Mouse (Mus musculus): ENCODE measurements around the gene Gsn. TPM values are rescaled to one million over a fixed set of nuclear protein-coding genes. Genes with fewer than 3 reads are reported as not detected.

The Gsn gene
- 8.9 and 9.7 TPM in 2 replicates for total RNA-seq (2017)

DNA sequence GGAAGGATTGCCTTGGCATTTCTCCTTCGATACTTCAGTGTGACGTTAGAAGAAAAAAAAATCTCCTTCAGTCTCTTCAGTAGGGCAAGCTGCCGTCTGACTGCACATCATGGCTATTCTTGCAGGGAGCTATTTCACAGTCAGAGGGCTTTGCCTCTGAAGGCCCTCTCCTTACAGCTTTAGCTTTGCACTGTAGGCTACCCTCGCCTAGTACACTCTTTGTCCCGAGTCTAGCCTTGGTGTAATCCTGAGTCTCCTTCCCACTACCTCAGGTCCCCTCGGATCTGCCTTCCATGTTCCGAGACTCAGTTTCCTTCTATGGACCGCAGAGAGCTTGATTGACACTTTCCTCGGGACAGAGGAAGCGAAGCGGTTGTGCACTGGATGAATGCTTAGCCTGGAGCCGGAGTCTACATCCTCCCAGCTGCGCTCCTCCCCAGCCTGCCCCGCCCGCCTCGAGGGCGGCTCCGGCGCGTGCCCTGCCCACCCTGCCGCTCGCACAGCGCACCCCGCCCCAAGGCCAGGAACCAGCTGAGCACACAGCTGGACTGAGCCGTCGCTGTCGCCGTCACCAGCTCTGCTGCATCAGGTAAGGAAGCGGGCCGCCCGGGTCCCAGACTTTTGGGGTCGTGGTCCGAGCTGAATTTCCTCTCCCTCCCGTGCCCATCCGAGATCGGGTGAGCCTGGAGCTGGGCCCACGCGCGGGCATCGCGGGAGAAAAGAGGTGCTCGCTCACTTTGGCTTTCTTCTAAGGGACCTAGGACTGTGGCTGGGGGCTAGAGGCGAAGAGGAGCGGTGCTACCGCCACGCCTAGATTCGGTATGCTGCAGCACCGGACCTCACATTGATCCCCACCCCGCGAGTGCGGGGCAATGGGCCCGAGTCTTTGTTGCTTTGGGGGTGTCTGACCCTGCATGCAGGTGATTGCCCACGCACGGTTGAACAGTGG lies at the start of gene Gsn:
Gene Gsn, plus strand, starts transcription at position 496 of the 949 bp plus-strand sequence.
- peak; percentile 80 for ATAC-seq (replicated peaks; ENCODE audit: low read depth, poor library complexity, severe bottlenecking)

- ATAC-seq (replicated peaks; ENCODE audit: low read depth, poor library complexity, severe bottlenecking) = no peak
Measured at GRCm38 (mm10) chr2:35206761-35207160, 49.4 kb upstream of the Gsn start.

- ATAC-seq (replicated peaks; ENCODE audit: low read depth, poor library complexity, severe bottlenecking) = no peak
Measured at GRCm38 (mm10) chr2:35208054-35208453, 48.1 kb upstream of the Gsn start.

GRCm38 (mm10) chr2:35208931-35209665 lies 47.1 kb upstream of the Gsn start:
- ATAC-seq (replicated peaks; ENCODE audit: low read depth, poor library complexity, severe bottlenecking) = peak; percentile 81

DNA sequence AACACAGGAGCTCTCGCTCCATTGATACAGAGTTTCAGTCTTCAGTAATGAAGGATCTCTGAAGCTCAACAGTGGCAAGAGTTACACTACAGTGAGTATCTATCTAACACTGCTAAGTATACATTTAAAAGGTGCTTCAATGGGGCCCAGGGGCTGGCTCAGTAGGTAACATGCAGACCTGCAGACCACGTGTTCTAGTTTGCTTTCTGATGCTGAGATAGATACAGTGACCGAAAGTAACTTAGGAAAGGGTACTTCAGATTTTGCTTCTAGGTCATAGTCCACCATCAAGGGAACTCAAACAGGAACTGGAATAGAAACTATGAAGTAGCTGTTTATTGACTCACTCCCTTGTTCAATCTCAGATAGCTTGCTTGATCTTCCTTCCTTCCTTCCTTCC lies 44.5 kb upstream of the Gsn start:
- ATAC-seq (replicated peaks; ENCODE audit: low read depth, poor library complexity, severe bottlenecking) = no peak

GRCm38 (mm10) chr2:35213345-35213910 lies 42.8 kb upstream of the Gsn start:
- ATAC-seq (replicated peaks; ENCODE audit: low read depth, poor library complexity, severe bottlenecking) = no peak

DNA sequence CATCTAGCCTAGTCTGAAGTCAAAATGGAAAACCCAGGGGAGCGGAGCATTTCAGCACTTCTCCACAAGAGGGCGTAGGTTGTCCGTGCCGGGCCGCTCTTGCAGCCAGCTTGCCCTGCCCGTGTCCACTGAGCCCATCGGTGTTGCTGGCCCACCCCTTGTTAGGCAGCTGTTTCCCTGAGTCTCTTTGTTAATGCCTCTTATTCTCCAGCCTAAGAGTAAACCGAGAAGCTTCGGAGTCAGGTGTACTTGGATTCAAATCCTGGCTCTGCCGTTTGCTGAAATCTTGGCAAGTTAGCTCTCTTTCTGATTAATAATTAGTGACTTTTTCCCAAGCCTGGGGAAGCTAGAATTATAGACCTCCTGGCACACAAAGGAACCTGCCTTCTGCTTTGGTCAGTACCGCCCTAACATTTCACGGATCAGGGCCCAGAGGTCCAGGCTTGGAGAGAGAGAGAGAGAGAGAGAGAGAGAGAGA lies 41.3 kb upstream of the Gsn start:
- ATAC-seq (replicated peaks; ENCODE audit: low read depth, poor library complexity, severe bottlenecking) = peak; percentile 92

GRCm38 (mm10) chr2:35215363-35215762 lies 40.8 kb upstream of the Gsn start:
- ATAC-seq (replicated peaks; ENCODE audit: low read depth, poor library complexity, severe bottlenecking) = no peak

GRCm38 (mm10) chr2:35216701-35217100 lies 39.5 kb upstream of the Gsn start:
- no peak for ATAC-seq (replicated peaks; ENCODE audit: low read depth, poor library complexity, severe bottlenecking)

DNA sequence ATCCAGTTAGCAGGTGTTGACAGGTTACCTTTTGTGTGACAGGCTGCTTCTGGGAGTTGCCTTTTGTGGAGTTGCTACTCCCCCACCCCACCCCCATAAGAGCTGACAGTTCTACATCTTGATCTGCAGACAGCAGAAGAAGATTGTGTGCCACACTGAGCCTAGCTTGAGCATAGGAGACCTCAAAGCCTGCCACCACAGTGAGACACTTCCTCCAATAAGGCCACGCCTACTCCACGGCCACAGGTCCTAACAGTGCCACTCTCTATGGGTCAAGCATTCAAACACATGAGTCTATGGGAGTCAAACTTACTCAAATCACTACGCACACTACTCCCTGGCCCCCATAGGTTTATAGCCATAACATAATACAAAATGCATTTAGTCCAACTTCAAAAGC lies 37.4 kb upstream of the Gsn start:
- ATAC-seq (replicated peaks; ENCODE audit: low read depth, poor library complexity, severe bottlenecking) = no peak

DNA sequence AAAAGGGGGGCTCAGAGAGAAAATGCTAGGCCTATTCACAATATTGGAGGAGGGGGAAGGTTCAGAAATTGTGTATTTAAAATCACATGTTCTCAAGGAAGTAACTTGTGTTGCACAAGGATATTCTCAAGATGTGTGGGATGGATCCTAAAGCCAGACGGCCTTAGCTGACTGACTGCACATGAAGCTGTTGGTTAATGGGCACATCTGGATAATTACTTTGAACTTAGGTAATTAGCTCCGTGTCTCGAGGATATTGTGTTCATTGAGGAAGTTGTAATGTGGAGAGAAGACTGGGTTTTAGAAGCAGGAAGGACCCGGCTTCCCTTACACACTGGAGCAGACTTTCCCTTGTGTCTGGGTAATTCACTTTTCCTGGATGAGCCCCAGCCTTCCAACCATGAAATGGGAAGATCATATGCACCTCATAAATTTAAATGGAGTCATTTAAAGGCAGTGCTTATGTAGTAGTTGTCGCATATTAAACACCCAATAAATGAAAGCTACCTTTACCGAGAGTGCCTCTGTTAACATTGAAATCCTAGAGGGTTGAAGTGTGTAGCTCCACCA lies 33.3 kb upstream of the Gsn start:
- no peak for ATAC-seq (replicated peaks; ENCODE audit: low read depth, poor library complexity, severe bottlenecking)

GRCm38 (mm10) chr2:35224285-35224684 lies 31.9 kb upstream of the Gsn start:
- ATAC-seq (replicated peaks; ENCODE audit: low read depth, poor library complexity, severe bottlenecking) = no peak

- ATAC-seq (replicated peaks; ENCODE audit: low read depth, poor library complexity, severe bottlenecking) = no peak
Measured at GRCm38 (mm10) chr2:35228145-35228544, 28.0 kb upstream of the Gsn start.

GRCm38 (mm10) chr2:35230215-35230614 lies 26.0 kb upstream of the Gsn start:
- ATAC-seq (replicated peaks; ENCODE audit: low read depth, poor library complexity, severe bottlenecking) = no peak

- ATAC-seq (replicated peaks; ENCODE audit: low read depth, poor library complexity, severe bottlenecking) = peak; percentile 56
Measured at GRCm38 (mm10) chr2:35231871-35232270, 24.3 kb upstream of the Gsn start.

DNA sequence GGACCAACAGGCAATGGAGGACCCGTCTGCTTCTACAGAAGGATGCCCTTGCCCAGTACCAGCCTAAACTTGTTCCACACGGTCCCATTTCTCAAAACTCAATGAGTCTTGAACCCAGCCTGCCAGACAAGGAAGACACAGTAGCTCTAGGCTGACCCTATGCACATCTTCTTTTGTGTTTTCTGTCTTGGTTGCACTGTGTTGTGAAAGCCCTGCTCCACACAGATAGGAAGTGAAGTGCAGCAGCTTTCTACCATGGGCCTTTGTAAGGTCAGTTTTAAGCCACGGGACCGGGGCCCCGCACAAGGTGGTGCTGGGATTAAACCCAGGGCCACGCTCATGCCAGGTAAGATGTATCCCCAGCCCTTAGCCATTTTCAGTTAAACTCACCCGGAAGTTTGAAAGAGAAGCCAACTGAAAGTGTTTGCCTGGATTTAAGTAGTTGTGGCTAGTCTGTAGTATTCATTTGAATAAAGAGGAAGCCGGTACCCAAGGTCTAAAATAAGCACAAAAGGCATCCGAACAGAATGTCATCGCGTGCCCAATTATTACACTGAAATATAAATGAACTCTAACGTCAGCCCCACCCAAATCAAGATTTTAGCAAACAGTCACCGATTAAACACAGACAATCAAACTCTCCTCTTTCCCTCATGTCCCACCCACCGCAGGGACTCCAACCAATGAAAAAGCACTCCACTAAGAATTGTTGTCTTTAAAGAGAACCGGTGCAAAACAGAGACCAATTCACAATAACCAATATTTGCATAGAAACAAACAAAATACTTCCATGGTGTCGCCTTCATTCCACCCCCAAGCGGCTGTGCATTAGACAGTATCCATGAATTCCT lies 23.4 kb upstream of the Gsn start:
- 0 out of 2 replicates have a peak, but pooled peaks have one; percentile 15 for ATAC-seq (replicated peaks; ENCODE audit: low read depth, poor library complexity, severe bottlenecking)

- no peak for ATAC-seq (replicated peaks; ENCODE audit: low read depth, poor library complexity, severe bottlenecking)
Measured at GRCm38 (mm10) chr2:35233898-35234297, 22.3 kb upstream of the Gsn start.

GRCm38 (mm10) chr2:35235021-35235420 lies 21.2 kb upstream of the Gsn start:
- no peak for ATAC-seq (replicated peaks; ENCODE audit: low read depth, poor library complexity, severe bottlenecking)

DNA sequence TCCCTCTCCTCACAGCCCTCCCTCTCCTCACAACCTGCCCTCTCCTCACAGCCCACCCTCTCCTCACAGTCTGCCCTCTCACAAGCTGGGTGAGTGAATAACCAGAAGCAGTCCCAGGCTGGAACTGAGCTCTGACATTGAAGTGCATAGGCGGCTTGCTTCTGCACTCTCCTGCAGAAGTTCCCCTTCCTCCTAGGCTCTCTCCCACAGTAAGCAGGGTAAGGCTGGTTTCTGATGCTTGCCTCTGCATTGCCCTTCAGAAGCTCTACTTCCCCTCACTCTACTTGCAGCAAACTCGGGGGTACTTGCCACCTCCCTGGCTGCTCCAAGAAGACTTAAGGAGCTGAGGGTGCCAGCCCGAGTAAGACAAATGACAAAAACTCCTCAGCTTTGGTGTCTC lies 11.9 kb upstream of the Gsn start:
- peak; percentile 69 for ATAC-seq (replicated peaks; ENCODE audit: low read depth, poor library complexity, severe bottlenecking)
